Mouse (Mus musculus) spleen, adult 2 months (tissue): ENCODE data around the gene Rwdd2b. TPM values are rescaled to one million over a fixed set of nuclear protein-coding genes. Genes with fewer than 3 reads are reported as not detected.

Source experiments
- DNase-seq, 2 experiments: peaks; one replicate each; pipeline versions ENCODE4 v3.0.0 to v3.0.0-alpha.2; 2012 to 2021; ENCODE audit warnings: low spot score in 2 of 2, low read depth in 1 of 2
- H3K27ac ChIP-seq: fragments of 200-500 bp; 2 replicates; pipeline ENCODE4 v1.5.1; 2012; ENCODE audit warnings: low read length, inconsistent platforms; ENCODE audit not compliant: insufficient read depth
- H3K27me3 ChIP-seq: fragments of 200-500 bp; 2 replicates; pipeline ENCODE4 v1.6.1; 2012; ENCODE audit warnings: mild to moderate bottlenecking, moderate library complexity, low read length, inconsistent platforms; ENCODE audit not compliant: control insufficient read depth, insufficient read depth
- H3K36me3 ChIP-seq: fragments of 200-500 bp; 2 replicates; pipeline ENCODE4 v1.6.1; 2012; ENCODE audit warnings: mild to moderate bottlenecking, low read length, inconsistent platforms; ENCODE audit not compliant: control insufficient read depth, insufficient read depth
- H3K4me1 ChIP-seq: fragments of 200-500 bp; 2 replicates; pipeline ENCODE4 v1.6.1; 2011; ENCODE audit warnings: inconsistent platforms; ENCODE audit not compliant: control insufficient read depth, insufficient read depth, insufficient read length
- H3K4me3 ChIP-seq: fragments of 200-500 bp; 2 replicates; pipeline ENCODE4 v1.5.1; 2011; ENCODE audit warnings: mild to moderate bottlenecking, inconsistent platforms; ENCODE audit not compliant: insufficient read depth, insufficient read length; ENCODE audit errors: extremely low read depth
- CTCF ChIP-seq: fragments of 200-500 bp; IDR thresholded peaks from 2 replicates; pipeline ENCODE4 v1.5.1; 2011; ENCODE audit warnings: mild to moderate bottlenecking, inconsistent platforms; ENCODE audit not compliant: insufficient read depth, insufficient read length, insufficient replicate concordance; ENCODE audit errors: extremely low read depth
- POLR2A ChIP-seq: fragments of 200-500 bp; IDR thresholded peaks from 2 replicates; pipeline ENCODE4 v1.6.1; 2011; ENCODE audit warnings: low read depth, low read length, inconsistent platforms
- WGBS: fragments of 180-500 bp; shearing (Covaris S2); methylation state at CpG from one replicate; pipeline ENCODE4 v1.1.7; 2018; 5-methylcytosine and 5-hydroxymethylcytosine counted together
- polyA plus RNA-seq: library from polyadenylated mRNA; depleted of rRNA; stranded (reverse); fragments of >200 nt; gene quantifications from 2 replicates; pipeline ENCODE4 v1.2.3, GENCODE M21; 2012

Rwdd2b gene
- polyA plus RNA-seq, 1 experiment, result 3.1 TPM

- peak; percentile 80 to 93 for DNase-seq
- Histone ChIP-seq H3K27me3 (no peaks in the 10 kb centered on the region), H3K27ac (peak within 1 kb of the TSS; percentile 85), H3K4me3 (peak within 1 kb of the TSS; percentile 92), H3K4me1 (peaks cover 9% of the 10 kb centered on the region; the same call in 1 of the 2 replicates), H3K36me3 (peaks cover 1% of the 10 kb centered on the region; the same call in 1 of the 2 replicates)
- TF ChIP-seq POLR2A (peak; percentile 80), CTCF (no peak)
- 14% methylated on average over 45 of the region's 45 CpGs for WGBS
These were observed 14.2 kb upstream of the Rwdd2b start, which contains the start of gene Usp16 for GRCm38 (mm10) chr16:87454419-87455179. Gene Usp16, plus strand, starts transcription at chr16:87454703.

DNA sequence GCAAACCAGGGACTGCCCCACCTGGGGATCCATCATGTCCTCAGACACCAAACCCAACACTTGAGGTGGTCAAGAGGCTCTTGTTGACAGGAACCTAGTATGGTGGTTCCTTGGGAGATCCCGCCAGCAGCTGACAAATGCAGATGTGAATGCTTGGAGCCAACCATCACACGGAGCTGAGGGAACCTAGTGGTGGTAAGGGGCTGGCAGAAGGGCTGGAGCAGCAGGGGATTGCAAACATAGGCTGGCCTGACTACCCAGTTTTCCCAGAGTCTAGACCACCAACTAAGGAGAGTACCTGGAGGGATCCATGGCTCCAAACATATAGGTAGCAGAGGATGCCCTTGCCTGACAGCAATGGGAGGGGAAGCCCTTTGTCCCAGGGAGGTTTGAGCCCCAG, 12.9 kb upstream of the Rwdd2b start:
- TF ChIP-seq CTCF (no peak), POLR2A (no peak)
- 84% methylated on average over 2 of the region's 2 CpGs for WGBS

GRCm38 (mm10) chr16:87445528-87445927, 5.2 kb upstream of the Rwdd2b start:
- no peak overlapping the region for H3K4me3 ChIP-seq
- no peaks in the 10 kb centered on the region for H3K27me3 ChIP-seq
- TF ChIP-seq POLR2A, result no peak
- no peak for TF ChIP-seq CTCF
- peaks cover 6% of the 10 kb centered on the region; the same call in 1 of the 2 replicates for H3K4me1 ChIP-seq
- 89% methylated on average over 3 of the region's 3 CpGs for WGBS
- DNase-seq, result no peak
- no peaks in the 10 kb centered on the region for H3K36me3 ChIP-seq
- H3K27ac ChIP-seq, result no peak overlapping the region

More for the DNA sequence above, 12.9 kb upstream of the Rwdd2b start:
- H3K27me3 ChIP-seq, result no peaks in the 10 kb centered on the region
- no peak overlapping the region for H3K4me3 ChIP-seq
- no peaks in the 10 kb centered on the region for H3K36me3 ChIP-seq
- no peak for DNase-seq
- H3K4me1 ChIP-seq, result peaks cover 9% of the 10 kb centered on the region; the same call in 1 of the 2 replicates
- no peak overlapping the region for H3K27ac ChIP-seq

DNA sequence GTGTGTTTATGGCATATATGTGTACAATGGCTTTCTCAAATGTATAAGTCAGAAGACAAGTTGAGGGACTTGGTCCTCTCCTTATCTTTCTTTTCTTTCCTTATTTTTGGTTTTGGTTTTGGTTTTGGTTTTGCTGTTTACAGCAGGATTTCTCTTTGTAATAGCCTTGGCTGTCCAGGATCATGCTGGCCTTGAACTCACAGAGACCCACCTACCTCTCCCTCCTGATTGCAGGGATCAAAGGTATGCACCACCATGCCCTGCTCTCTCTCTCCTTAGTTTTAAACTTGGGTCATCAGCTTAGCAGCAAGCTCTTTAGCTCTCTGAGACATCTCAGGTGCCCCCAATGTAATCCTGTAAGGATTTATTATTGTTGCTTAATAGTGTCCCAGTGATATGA, 4.7 kb upstream of the Rwdd2b start:
- H3K4me3 ChIP-seq, result no peak overlapping the region
- DNase-seq, result no peak
- H3K36me3 ChIP-seq, result no peaks in the 10 kb centered on the region
- H3K4me1 ChIP-seq, result peaks cover 6% of the 10 kb centered on the region; the same call in 1 of the 2 replicates
- no peak overlapping the region for H3K27ac ChIP-seq
- TF ChIP-seq CTCF (no peak), POLR2A (no peak)
- no peaks in the 10 kb centered on the region for H3K27me3 ChIP-seq

DNA sequence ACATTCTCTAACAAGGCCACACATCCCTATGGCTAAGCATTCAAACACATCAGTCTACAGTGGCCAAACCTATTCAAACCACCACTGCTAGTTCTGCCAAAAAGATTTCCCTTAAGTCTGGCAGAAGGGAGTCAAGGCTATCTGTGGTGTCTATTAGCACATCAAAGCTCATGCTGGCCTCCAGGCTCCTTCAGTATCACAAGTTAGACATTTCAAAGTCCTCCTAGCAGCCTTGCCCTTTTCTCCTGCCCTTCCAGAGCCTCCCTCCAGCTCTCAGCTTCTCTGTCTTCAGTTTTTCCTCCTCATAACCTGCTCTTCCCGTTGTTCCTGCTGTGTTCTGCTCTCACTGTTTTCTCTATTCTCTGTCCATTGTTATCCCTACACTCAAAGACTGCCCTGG, 3.7 kb upstream of the Rwdd2b start:
- Histone ChIP-seq H3K27ac (no peak overlapping the region), H3K36me3 (no peaks in the 10 kb centered on the region), H3K4me1 (peaks cover 6% of the 10 kb centered on the region; the same call in 1 of the 2 replicates), H3K27me3 (no peaks in the 10 kb centered on the region), H3K4me3 (no peak overlapping the region)
- no peak for TF ChIP-seq CTCF
- TF ChIP-seq POLR2A, result no peak
- 42% methylated on average over 1 of the region's 1 CpGs for WGBS
- no peak for DNase-seq

DNA sequence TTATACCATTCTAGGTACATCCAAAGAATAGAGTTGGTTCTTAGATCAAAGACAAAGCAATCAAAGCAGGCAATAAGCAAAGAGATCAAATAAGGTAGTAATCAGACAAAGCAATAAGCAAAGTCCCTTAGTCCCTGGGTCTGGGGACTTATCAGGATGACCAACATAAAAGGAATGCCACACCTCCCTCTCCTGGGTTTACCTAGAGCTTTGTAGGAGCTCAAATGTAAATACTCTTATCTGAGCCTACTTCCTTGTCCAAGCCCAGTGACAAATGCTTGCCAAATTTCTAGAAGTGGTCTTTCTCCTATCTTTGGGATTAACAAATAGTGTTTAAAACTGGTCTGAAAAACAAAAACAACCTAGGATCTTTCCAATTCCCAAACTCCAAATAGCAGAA, 2.9 kb upstream of the Rwdd2b start:
- Histone ChIP-seq H3K27me3 (no peaks in the 10 kb centered on the region), H3K36me3 (no peaks in the 10 kb centered on the region), H3K4me1 (peaks cover 6% of the 10 kb centered on the region; the same call in 1 of the 2 replicates), H3K4me3 (no peak overlapping the region), H3K27ac (no peak overlapping the region)
- DNase-seq, result no peak
- no peak for TF ChIP-seq POLR2A
- TF ChIP-seq CTCF, result no peak

- Histone ChIP-seq H3K27ac (no peak overlapping the region), H3K4me1 (peaks cover 6% of the 10 kb centered on the region; the same call in 1 of the 2 replicates), H3K4me3 (no peak overlapping the region), H3K36me3 (no peaks in the 10 kb centered on the region), H3K27me3 (no peaks in the 10 kb centered on the region)
- WGBS, result 71% methylated on average over 5 of the region's 5 CpGs
- DNase-seq, result no peak
- TF ChIP-seq POLR2A (no peak), CTCF (no peak)
These were observed 1.9 kb upstream of the Rwdd2b start for GRCm38 (mm10) chr16:87442291-87442690.
